Mouse (Mus musculus): ENCODE measurements around the gene Rad51d. TPM values are rescaled to one million over a fixed set of nuclear protein-coding genes. Genes with fewer than 3 reads are reported as not detected.

The Rad51d gene
- total and polyA plus RNA-seq, 2 experiments, result 4.0 to 8.1 TPM

- Histone ChIP-seq H3K36me3 (ENCODE audit: control insufficient read depth, insufficient read depth, low read length) (peaks cover 7% of the 10 kb centered on the region), H3K79me2 (ENCODE audit: control insufficient read depth, insufficient read depth, low read length) (peaks cover 16% of the 10 kb centered on the region; the same call in 1 of the 2 replicates), H3K4me1 (ENCODE audit: control insufficient read depth, insufficient read depth, low read length) (no peaks in the 10 kb centered on the region), H3K27ac (replicated peaks; ENCODE audit: insufficient read depth, low read depth, low read length) (no peak overlapping the region), H3K27me3 (ENCODE audit: control insufficient read depth, insufficient read depth, low read length) (no peaks in the 10 kb centered on the region), H3K4me3 (ENCODE audit: insufficient read depth, low read depth, low read length) (no peak overlapping the region), H3K9ac (ENCODE audit: low read depth, low read length) (no peak overlapping the region)
- TF ChIP-seq POLR2A (IDR thresholded peaks at IDR 0.05; ENCODE audit: extremely low read depth, insufficient read depth, low read length), result no peak
- TF ChIP-seq CTCF (IDR thresholded peaks at IDR 0.05; ENCODE audit: low read depth, low read length), result no peak
- DNase-seq (ENCODE audit: extremely low read depth, low read depth, low spot score), result no peak
Measured at GRCm38 (mm10) chr11:82826818-82827217, 63.6 kb downstream of the Rad51d start.

Other genes with a start within 250 kb of the Rad51d start
- 0.87 and 1.2 TPM in 2 replicates for gene Cct6b, start 126.3 kb downstream of the Rad51d start, total RNA-seq (2014; rRNA removed)
- 0.07 and 0.16 TPM in 2 replicates for gene Cct6b, start 126.3 kb downstream of the Rad51d start, polyA plus RNA-seq (2012; rRNA removed)
- gene Zfp830, start 126.3 kb downstream of the Rad51d start, total RNA-seq (2014; rRNA removed), result 7.8 and 9.1 TPM in 2 replicates
- 4.3 TPM in 2 replicates for gene Zfp830, start 126.3 kb downstream of the Rad51d start, polyA plus RNA-seq (2012; rRNA removed)
- gene Lig3, start 109.5 kb downstream of the Rad51d start, total RNA-seq (2014; rRNA removed), result 15.4 TPM in 2 replicates
- 6.1 and 8.0 TPM in 2 replicates for gene Lig3, start 109.5 kb downstream of the Rad51d start, polyA plus RNA-seq (2012; rRNA removed)
- gene Rffl, start 19.4 kb downstream of the Rad51d start, total RNA-seq (2014; rRNA removed), result 10.6 and 12.5 TPM in 2 replicates
- 11.7 and 12.7 TPM in 2 replicates for gene Rffl, start 19.4 kb downstream of the Rad51d start, polyA plus RNA-seq (2012; rRNA removed)
- gene Fndc8, start 1.5 kb upstream of the Rad51d start, total RNA-seq (2014; rRNA removed), result 0.20 TPM in 1 of 2 replicates, not detected in the other
- not detected in 2 replicates for gene Fndc8, start 1.5 kb upstream of the Rad51d start, polyA plus RNA-seq (2012; rRNA removed)
- 2.3 and 2.6 TPM in 2 replicates for gene Nle1, start 17.8 kb upstream of the Rad51d start, total RNA-seq (2014; rRNA removed)
- 11.0 and 15.6 TPM in 2 replicates for gene Nle1, start 17.8 kb upstream of the Rad51d start, polyA plus RNA-seq (2012; rRNA removed)
- 0.46 and 0.81 TPM in 2 replicates for gene Unc45b, start 19.9 kb upstream of the Rad51d start, total RNA-seq (2014; rRNA removed)
- gene Unc45b, start 19.9 kb upstream of the Rad51d start, polyA plus RNA-seq (2012; rRNA removed), result 0.32 TPM in 2 replicates
- 9.5 and 12.0 TPM in 2 replicates for gene Slfn5, start 60.7 kb upstream of the Rad51d start, total RNA-seq (2014; rRNA removed)
- gene Slfn5, start 60.7 kb upstream of the Rad51d start, polyA plus RNA-seq (2012; rRNA removed), result 0.83 and 1.3 TPM in 2 replicates
- gene Slfn9, start 101.2 kb upstream of the Rad51d start, total RNA-seq (2014; rRNA removed), result 2.7 and 3.1 TPM in 2 replicates
- gene Slfn9, start 101.2 kb upstream of the Rad51d start, polyA plus RNA-seq (2012; rRNA removed), result 0.20 and 0.25 TPM in 2 replicates
- gene Slfn8, start 130.2 kb upstream of the Rad51d start, total RNA-seq (2014; rRNA removed), result 2.6 and 4.4 TPM in 2 replicates
- gene Slfn8, start 130.2 kb upstream of the Rad51d start, polyA plus RNA-seq (2012; rRNA removed), result 0.30 and 0.50 TPM in 2 replicates
- gene Slfn2, start 174.5 kb upstream of the Rad51d start, total RNA-seq (2014; rRNA removed), result 5.6 and 8.7 TPM in 2 replicates
- gene Slfn2, start 174.5 kb upstream of the Rad51d start, polyA plus RNA-seq (2012; rRNA removed), result 0.95 and 1.5 TPM in 2 replicates
- 0.27 and 0.74 TPM in 2 replicates for gene Slfn1, start 226.2 kb upstream of the Rad51d start, total RNA-seq (2014; rRNA removed)
- 0.19 and 0.38 TPM in 2 replicates for gene Slfn1, start 226.2 kb upstream of the Rad51d start, polyA plus RNA-seq (2012; rRNA removed)

All from liver, adult 2 months (tissue).